Mouse (Mus musculus): ENCODE data around the gene Lep. TPM values are rescaled to one million over a fixed set of nuclear protein-coding genes. Genes with fewer than 3 reads are reported as not detected.

Lep gene
- polyA plus RNA-seq, 1 experiment from 2014 or later: not detected

DNA sequence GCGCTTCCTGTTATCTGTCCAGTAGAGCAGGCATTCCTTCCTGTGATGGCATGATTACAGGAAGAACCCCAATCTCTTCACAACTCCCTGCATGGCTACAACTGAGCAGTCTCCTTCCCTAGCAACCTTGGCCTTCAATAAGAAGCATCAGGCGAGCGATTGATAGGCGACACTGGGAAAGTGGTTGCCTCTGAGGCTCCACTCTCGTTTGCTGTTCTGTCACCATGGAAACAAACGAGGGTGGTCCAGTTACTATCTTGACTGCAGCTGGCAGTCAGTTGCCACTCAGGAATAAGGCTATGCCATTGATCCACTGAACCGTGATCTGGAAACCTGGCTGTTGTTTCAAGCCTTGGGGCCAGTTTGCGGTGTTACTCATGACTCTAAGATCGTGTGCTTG lies 7.8 kb upstream of the Lep start:
- Histone ChIP-seq H3K27me3 (replicated peaks) (peaks cover 16% of the 10 kb centered on the region), H3K9me3 (no peaks in the 10 kb centered on the region), H3K36me3 (no peaks in the 10 kb centered on the region), H3K4me2 (no peak overlapping the region), H3K4me3 (no peak overlapping the region), H3K27ac (replicated peaks) (no peak overlapping the region), H3K9ac (no peak overlapping the region), H3K4me1 (no peaks in the 10 kb centered on the region)
- no peak for ATAC-seq (ENCODE audit: extremely low read depth, insufficient number of reproducible peaks, low FRiP score, low TSS enrichment)
- 56% methylated on average over 9 of the region's 9 CpGs for WGBS

DNA sequence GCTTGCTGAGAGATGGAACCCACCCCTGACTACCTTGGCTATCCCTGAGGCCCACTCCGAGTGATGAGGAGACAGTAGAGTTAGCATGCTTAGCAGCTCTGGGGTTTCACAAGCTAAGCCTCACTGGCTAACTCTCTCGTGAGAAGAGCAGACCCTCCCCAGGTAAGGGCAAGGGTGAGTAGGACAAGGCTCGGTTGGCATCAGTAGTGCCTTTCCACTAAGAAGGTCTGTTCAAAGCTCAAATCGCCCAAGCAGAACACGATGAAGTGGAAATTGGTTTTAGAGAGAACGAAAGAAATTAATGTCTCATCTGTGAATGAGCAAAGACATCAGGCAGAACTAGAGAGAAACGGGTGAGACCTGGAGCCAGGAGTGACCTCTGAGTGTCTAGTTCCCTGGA lies 6.8 kb upstream of the Lep start:
- H3K9me3 ChIP-seq: no peaks in the 10 kb centered on the region
- H3K36me3 ChIP-seq: no peaks in the 10 kb centered on the region
- no peak overlapping the region for H3K9ac ChIP-seq
- no peak overlapping the region for H3K4me3 ChIP-seq
- no peak for ATAC-seq (ENCODE audit: extremely low read depth, insufficient number of reproducible peaks, low FRiP score, low TSS enrichment)
- H3K4me1 ChIP-seq: no peaks in the 10 kb centered on the region
- no peak overlapping the region for H3K27ac ChIP-seq (replicated peaks)
- 71% methylated on average over 7 of the region's 7 CpGs for WGBS
- H3K27me3 ChIP-seq (replicated peaks): peaks cover 16% of the 10 kb centered on the region
- H3K4me2 ChIP-seq: no peak overlapping the region

DNA sequence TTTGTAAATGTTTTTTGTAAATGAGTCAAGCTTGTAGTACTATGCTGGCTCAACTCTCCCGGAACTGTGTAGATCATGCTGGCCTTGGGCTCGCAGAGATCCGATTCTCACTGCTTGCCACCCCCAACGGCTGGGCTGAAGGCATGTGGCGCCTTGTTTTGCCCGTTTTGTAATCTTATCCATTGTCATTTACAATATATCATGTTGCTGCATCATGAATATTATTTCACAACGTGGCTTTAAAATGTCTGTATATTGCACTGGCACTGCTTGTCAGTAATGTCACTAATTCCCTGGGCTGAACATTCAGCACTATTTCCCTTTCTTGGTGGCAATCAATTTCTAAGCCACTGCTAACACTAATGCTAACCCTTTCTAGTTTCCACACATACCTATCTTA lies 3.6 kb upstream of the Lep start:
- no peak overlapping the region for H3K27ac ChIP-seq (replicated peaks)
- H3K27me3 ChIP-seq (replicated peaks): peaks cover 18% of the 10 kb centered on the region; the same call in 1 of the 2 replicates
- H3K4me2 ChIP-seq: no peak overlapping the region
- no peak for ATAC-seq (ENCODE audit: extremely low read depth, insufficient number of reproducible peaks, low FRiP score, low TSS enrichment)
- 71% methylated on average over 7 of the region's 7 CpGs for WGBS
- H3K9ac ChIP-seq: no peak overlapping the region
- no peaks in the 10 kb centered on the region for H3K36me3 ChIP-seq
- H3K9me3 ChIP-seq: no peaks in the 10 kb centered on the region
- H3K4me1 ChIP-seq: no peaks in the 10 kb centered on the region
- no peak overlapping the region for H3K4me3 ChIP-seq

DNA sequence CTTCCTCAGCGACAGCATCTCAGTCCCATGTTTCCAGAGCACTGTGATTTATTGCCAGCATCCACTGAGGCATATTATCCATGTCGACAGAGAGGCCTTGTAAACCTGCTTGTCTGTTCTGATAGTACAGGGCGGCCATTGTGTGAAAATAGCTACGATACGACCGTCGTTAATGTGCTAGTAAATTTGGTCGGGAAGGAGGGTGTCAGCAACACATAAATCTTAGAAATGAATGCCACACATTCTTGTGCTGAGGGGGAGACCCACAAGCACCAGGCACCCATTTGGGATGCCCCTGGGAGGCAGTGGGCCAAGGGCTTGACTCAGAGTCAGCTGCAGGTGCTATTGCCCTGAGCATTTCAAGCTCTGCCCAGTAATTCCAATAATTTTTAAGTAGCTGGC lies 6.4 kb downstream of the Lep start:
- Histone ChIP-seq H3K4me1 (no peaks in the 10 kb centered on the region), H3K4me2 (no peak overlapping the region), H3K4me3 (no peak overlapping the region), H3K9ac (no peak overlapping the region), H3K27ac (replicated peaks) (no peak overlapping the region), H3K27me3 (replicated peaks) (peaks cover 13% of the 10 kb centered on the region), H3K9me3 (no peaks in the 10 kb centered on the region), H3K36me3 (no peaks in the 10 kb centered on the region)
- no peak for ATAC-seq (ENCODE audit: extremely low read depth, insufficient number of reproducible peaks, low FRiP score, low TSS enrichment)
- 57% methylated on average over 8 of the region's 8 CpGs for WGBS

DNA sequence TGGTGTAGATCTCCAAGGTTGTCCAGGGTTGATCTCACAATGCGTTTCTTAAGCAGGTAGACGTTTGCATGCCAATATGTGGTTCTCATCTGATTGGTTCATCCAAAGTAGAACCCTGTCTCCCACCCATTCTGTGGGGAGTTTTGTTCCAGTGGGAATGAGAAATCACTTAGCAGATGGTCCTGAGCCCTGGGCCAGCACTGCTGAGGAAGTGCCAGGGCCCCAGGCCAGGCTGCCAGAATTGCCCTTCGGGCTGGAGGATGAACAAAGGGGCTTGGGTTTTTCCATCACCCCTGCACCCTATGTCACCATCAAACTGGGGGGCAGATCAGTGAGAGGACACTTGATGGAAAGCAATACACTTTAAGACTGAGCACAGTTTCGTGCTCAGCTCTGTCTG lies 12.2 kb downstream of the Lep start:
- Histone ChIP-seq H3K4me2 (no peak overlapping the region), H3K9ac (no peak overlapping the region), H3K36me3 (no peaks in the 10 kb centered on the region), H3K4me1 (no peaks in the 10 kb centered on the region), H3K27me3 (replicated peaks) (no peaks in the 10 kb centered on the region; the same call in 1 of the 2 replicates), H3K9me3 (no peaks in the 10 kb centered on the region), H3K27ac (replicated peaks) (no peak overlapping the region), H3K4me3 (no peak overlapping the region)
- ATAC-seq (ENCODE audit: extremely low read depth, insufficient number of reproducible peaks, low FRiP score, low TSS enrichment): no peak
- WGBS: 81% methylated on average over 4 of the region's 4 CpGs

DNA sequence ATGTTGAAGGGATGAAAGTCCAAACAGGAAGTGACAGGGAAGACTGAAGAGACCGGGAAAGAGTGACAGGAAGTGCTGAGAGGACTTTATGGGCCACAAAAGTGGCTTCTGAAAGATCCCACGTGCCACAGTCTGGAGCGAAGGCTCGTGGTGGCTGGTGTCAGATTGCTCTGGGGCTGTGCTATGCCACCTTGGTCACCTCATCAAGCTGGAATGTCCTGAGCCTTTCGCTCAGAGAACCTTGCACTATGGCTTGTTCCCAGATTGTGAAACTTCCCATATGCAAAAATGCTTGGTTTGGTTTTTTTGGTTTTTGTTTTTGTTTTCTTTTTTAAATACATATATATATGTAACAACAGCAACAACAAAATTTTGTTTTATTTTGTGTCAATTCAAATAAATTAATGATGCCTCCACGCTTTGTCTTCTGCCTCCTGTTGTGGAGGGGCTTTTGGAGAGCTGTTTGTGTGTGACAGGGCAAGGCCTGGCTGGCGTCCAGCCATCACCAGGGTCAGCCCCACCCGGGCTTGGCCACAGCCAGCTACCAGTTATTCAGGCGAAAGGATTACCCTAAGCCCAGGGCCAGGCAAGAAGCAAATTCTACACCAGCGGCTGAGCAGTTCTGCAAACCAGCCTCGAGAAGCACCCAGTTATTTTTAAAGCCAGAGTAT lies 13.6 kb downstream of the Lep start:
- no peaks in the 10 kb centered on the region for H3K36me3 ChIP-seq
- no peaks in the 10 kb centered on the region for H3K4me1 ChIP-seq
- no peak overlapping the region for H3K4me3 ChIP-seq
- ATAC-seq (ENCODE audit: extremely low read depth, insufficient number of reproducible peaks, low FRiP score, low TSS enrichment): no peak
- no peak overlapping the region for H3K9ac ChIP-seq
- no peak overlapping the region for H3K27ac ChIP-seq (replicated peaks)
- H3K9me3 ChIP-seq: no peaks in the 10 kb centered on the region
- no peak overlapping the region for H3K4me2 ChIP-seq
- no peaks in the 10 kb centered on the region; the same call in 1 of the 2 replicates for H3K27me3 ChIP-seq (replicated peaks)
- WGBS: 56% methylated on average over 11 of the region's 11 CpGs

DNA sequence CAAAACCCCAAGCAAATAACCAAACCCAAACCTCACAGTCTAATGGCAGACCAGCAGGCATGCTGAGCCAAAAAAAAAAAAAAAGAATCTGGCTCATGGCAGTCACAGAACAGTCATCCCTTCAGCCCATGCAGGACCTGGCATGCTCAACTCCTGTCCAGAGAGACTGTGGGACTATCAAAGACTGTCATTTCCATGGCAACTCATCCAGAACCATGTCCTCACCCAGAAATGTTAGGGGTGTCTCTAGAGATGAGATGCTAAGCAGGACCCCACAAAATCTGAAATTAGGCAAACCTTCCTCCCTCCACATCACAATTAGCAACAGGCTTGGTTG lies 14.1 kb downstream of the Lep start:
- H3K4me1 ChIP-seq: no peaks in the 10 kb centered on the region
- no peaks in the 10 kb centered on the region for H3K36me3 ChIP-seq
- no peaks in the 10 kb centered on the region for H3K9me3 ChIP-seq
- H3K27me3 ChIP-seq (replicated peaks): no peaks in the 10 kb centered on the region; the same call in 1 of the 2 replicates
- no peak overlapping the region for H3K9ac ChIP-seq
- no peak overlapping the region for H3K27ac ChIP-seq (replicated peaks)
- no peak for ATAC-seq (ENCODE audit: extremely low read depth, insufficient number of reproducible peaks, low FRiP score, low TSS enrichment)
- H3K4me2 ChIP-seq: no peak overlapping the region
- H3K4me3 ChIP-seq: no peak overlapping the region

DNA sequence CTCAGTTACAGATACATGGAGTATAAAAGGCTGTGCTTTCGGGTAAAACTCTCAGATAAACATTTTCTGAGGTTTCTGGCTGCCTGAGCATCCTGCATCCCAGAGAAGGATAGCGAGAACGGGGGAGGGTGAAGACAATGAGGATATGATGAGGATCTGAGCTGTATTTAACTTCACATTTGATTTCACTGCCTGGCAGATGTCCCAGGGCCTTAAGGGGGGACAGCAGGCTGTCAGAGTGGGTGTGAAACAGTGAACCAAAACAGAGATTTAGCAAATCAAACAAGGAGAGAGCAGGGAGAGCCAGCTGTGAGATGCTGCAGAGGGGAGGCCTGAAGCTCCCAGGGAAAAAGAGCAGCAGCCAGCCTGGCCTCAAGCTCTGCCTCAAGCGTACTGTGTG lies 19.3 kb downstream of the Lep start:
- Histone ChIP-seq H3K4me3 (no peak overlapping the region), H3K4me2 (no peak overlapping the region), H3K27me3 (replicated peaks) (peaks cover 3% of the 10 kb centered on the region; the same call in 1 of the 2 replicates), H3K4me1 (no peaks in the 10 kb centered on the region), H3K9ac (no peak overlapping the region), H3K36me3 (no peaks in the 10 kb centered on the region), H3K9me3 (no peaks in the 10 kb centered on the region), H3K27ac (replicated peaks) (no peak overlapping the region)
- 48% methylated on average over 4 of the region's 4 CpGs for WGBS
- ATAC-seq (ENCODE audit: extremely low read depth, insufficient number of reproducible peaks, low FRiP score, low TSS enrichment): no peak

DNA sequence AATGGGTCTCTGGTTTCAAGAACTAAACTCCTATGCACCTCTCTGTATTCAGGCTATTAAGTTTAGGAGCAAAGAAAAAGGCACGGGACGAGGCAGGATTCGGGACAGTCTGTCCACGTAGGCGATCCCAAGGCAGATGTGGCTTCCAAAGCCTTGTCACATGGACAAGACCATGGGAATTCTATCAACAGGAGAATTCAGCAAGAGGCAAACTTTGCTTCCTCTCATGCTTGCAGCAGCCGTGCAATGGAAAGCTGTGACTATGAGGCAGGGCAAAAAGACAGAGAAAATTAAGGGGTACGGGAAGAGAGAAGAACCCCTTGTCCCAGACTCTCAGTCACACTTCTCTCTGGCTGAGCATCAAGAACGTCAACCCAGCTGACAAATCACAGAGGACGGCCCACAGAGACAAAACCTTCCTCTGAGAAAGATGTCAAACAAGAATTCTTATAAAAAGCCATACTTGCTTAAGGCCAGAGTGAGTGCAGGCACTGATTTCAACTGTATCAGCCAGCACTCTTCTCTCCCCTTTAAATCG lies 21.9 kb downstream of the Lep start:
- H3K4me2 ChIP-seq: no peak overlapping the region
- 70% methylated on average over 10 of the region's 10 CpGs for WGBS
- ATAC-seq (ENCODE audit: extremely low read depth, insufficient number of reproducible peaks, low FRiP score, low TSS enrichment): no peak
- peaks cover 3% of the 10 kb centered on the region; the same call in 1 of the 2 replicates for H3K27me3 ChIP-seq (replicated peaks)
- H3K9me3 ChIP-seq: no peaks in the 10 kb centered on the region
- no peak overlapping the region for H3K9ac ChIP-seq
- no peak overlapping the region for H3K4me3 ChIP-seq
- no peaks in the 10 kb centered on the region for H3K4me1 ChIP-seq
- no peak overlapping the region for H3K27ac ChIP-seq (replicated peaks)
- no peaks in the 10 kb centered on the region for H3K36me3 ChIP-seq

DNA sequence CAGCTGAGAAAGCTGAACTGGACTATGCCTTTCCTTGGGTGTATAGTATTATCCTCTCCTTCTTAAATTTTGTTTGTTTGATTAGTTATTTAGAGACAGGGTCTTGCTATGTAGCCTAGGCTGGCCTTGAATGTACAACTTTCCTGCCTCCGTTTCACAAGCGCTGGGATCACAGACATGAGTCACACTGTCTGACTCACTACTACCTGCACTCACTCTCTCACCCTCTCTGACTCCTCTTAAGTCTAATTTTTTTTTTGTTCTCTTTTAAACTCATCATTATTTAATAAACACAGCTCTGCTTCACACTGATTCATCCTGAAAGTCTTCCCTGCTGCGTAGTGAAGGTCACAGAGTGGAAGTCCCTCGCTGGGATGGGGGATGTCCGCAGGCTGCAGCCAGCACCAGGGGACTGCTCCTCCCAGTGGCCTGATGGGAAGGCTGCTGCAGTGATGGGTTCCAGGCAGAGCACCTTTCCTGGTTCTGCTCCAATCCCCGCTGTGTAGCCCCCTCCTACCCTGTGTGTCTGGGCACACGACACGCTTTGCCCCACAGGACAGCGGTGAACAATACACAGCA lies 22.8 kb downstream of the Lep start:
- no peak overlapping the region for H3K4me3 ChIP-seq
- H3K9ac ChIP-seq: no peak overlapping the region
- no peaks in the 10 kb centered on the region for H3K36me3 ChIP-seq
- H3K4me1 ChIP-seq: no peaks in the 10 kb centered on the region
- no peak overlapping the region for H3K4me2 ChIP-seq
- whole genome bisulfite sequencing: 39% methylated on average over 9 of the region's 9 CpGs
- no peak for ATAC-seq (ENCODE audit: extremely low read depth, insufficient number of reproducible peaks, low FRiP score, low TSS enrichment)
- peaks cover 3% of the 10 kb centered on the region; the same call in 1 of the 2 replicates for H3K27me3 ChIP-seq (replicated peaks)
- no peaks in the 10 kb centered on the region for H3K9me3 ChIP-seq
- no peak overlapping the region for H3K27ac ChIP-seq (replicated peaks)

DNA sequence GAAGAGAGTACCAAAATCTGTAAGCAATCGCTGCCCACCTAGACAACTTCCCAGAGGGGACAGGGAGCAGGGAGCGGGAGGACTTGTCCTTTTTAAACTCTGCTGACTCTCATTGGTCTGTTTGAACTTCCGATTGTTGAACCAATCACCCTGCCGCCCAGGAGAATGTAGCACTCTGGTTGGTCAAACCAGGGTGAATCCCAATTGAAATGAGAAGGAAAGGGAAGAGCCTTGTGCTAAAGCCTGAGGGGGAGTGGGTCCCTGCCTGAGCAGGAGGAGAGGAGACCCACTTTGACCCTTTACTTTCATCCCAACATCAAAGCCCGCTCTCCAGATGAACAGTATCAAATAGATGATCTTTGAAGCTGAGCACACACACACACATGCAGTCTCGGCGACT lies 24.4 kb downstream of the Lep start:
- Histone ChIP-seq H3K36me3 (no peaks in the 10 kb centered on the region), H3K4me3 (no peak overlapping the region), H3K9ac (no peak overlapping the region), H3K27ac (replicated peaks) (no peak overlapping the region), H3K4me1 (no peaks in the 10 kb centered on the region; the same call in 1 of the 2 replicates), H3K4me2 (no peak overlapping the region), H3K9me3 (no peaks in the 10 kb centered on the region), H3K27me3 (replicated peaks) (peaks cover 3% of the 10 kb centered on the region; the same call in 1 of the 2 replicates)
- 61% methylated on average over 7 of the region's 7 CpGs for WGBS
- ATAC-seq (ENCODE audit: extremely low read depth, insufficient number of reproducible peaks, low FRiP score, low TSS enrichment): no peak

All from heart, embryonic 13.5 days (tissue).